Mouse (Mus musculus): ENCODE data around the gene Kif3a. TPM values are rescaled to one million over a fixed set of nuclear protein-coding genes. Genes with fewer than 3 reads are reported as not detected.

Gene Kif3a
- total and polyA plus RNA-seq, 3 experiments, result 7.7 to 26.5 (median 18.3) TPM

- DNase-seq (ENCODE audit: extremely low read depth), result no peak
- TF ChIP-seq IRF4 (IDR thresholded peaks at IDR 0.05; ENCODE audit: low read depth, low read length), result no peak
- no peak for TF ChIP-seq NRF1 (IDR thresholded peaks at IDR 0.05; ENCODE audit: low read depth, low read length)
- TF ChIP-seq USF1 (IDR thresholded peaks at IDR 0.05; ENCODE audit: low read depth, low read length), result no peak
- TF ChIP-seq JUND (conservative IDR thresholded peaks at IDR 0.05; ENCODE audit: low read depth, low read length), result no peak
- TF ChIP-seq POLR2AphosphoS2 (IDR thresholded peaks at IDR 0.05; ENCODE audit: low read depth, low read length), result no peak
- TF ChIP-seq ETS1 (conservative IDR thresholded peaks at IDR 0.05; ENCODE audit: low read depth, low read length), result no peak
- TF ChIP-seq ZKSCAN1 (IDR thresholded peaks at IDR 0.05; ENCODE audit: borderline replicate concordance, low read depth, low read length), result no peak
- TF ChIP-seq CHD2 (IDR thresholded peaks at IDR 0.05; ENCODE audit: low read length), result no peak
- no peak for TF ChIP-seq GABPA (IDR thresholded peaks at IDR 0.05; ENCODE audit: insufficient replicate concordance, low read depth, low read length)
- no peak for TF ChIP-seq MAFK (IDR thresholded peaks at IDR 0.05; ENCODE audit: insufficient replicate concordance, low read length)
- no peak for TF ChIP-seq KAT2A (IDR thresholded peaks at IDR 0.05; ENCODE audit: insufficient replicate concordance, low read length)
- no peak for TF ChIP-seq ELF1 (IDR thresholded peaks at IDR 0.05; ENCODE audit: low read depth, low read length)
- no peak for TF ChIP-seq HCFC1 (IDR thresholded peaks at IDR 0.05; ENCODE audit: low read depth, low read length)
- TF ChIP-seq TBP (conservative IDR thresholded peaks at IDR 0.05; ENCODE audit: low read depth, low read length), result no peak
- TF ChIP-seq RAD21 (IDR thresholded peaks at IDR 0.05; ENCODE audit: low read depth, low read length), result no peak
- H3K79me2 ChIP-seq (replicated peaks; ENCODE audit: control insufficient read depth, extremely low read depth, insufficient read depth, poor library complexity, severe bottlenecking), result no peaks in the 10 kb centered on the region
- in situ Hi-C loops (cut with MboI; ENCODE audit: low pct_ligation_motif_present, low pct_unique_long_range_greater_than_20kb, low sequenced_read_pairs), result no loop called here
- no peak overlapping the region for H3K9ac ChIP-seq (ENCODE audit: insufficient read depth, low read depth)
- no peaks in the 10 kb centered on the region for H3K36me3 ChIP-seq (replicated peaks in 1 of 2; ENCODE audit: control insufficient read depth in 1 of 2, insufficient read depth in 1 of 2, low read length in 1 of 2)
- dilution Hi-C loops (cut with MboI; ENCODE audit: extremely low pct_ligation_motif_present, extremely low pct_unique_long_range_greater_than_20kb, low sequenced_read_pairs), result no loop called here
- no peaks in the 10 kb centered on the region for H3K9me3 ChIP-seq (replicated peaks; ENCODE audit: low read length)
- peaks cover 8 to 31% of the 10 kb centered on the region in 2 experiments for H3K4me1 ChIP-seq (ENCODE audit: control insufficient read depth in 1 of 2, insufficient read depth in 2 of 2)
- H3K27me3 ChIP-seq (replicated peaks), result peaks cover 16% of the 10 kb centered on the region
- no peak overlapping the region for H3K4me3 ChIP-seq (replicated peaks in 1 of 3; ENCODE audit: low read depth in 2 of 3, low read length in 2 of 3, poor library complexity in 1 of 3)
- H3K27ac ChIP-seq (ENCODE audit: insufficient read depth, low read depth), result no peak overlapping the region
- no peak overlapping the region for H3K4me2 ChIP-seq (ENCODE audit: insufficient read depth, low read depth, poor library complexity, severe bottlenecking)
These were observed 43.4 kb upstream of the Kif3a start for GRCm38 (mm10) chr11:53523545-53524405.

GRCm38 (mm10) chr11:53524905-53525304 is 42.3 kb upstream of the Kif3a start:
- Histone ChIP-seq H3K36me3 (replicated peaks in 1 of 2; ENCODE audit: control insufficient read depth in 1 of 2, insufficient read depth in 1 of 2, low read length in 1 of 2) (peaks cover 0 to 2% of the 10 kb centered on the region in 2 experiments), H3K9me3 (replicated peaks; ENCODE audit: low read length) (no peaks in the 10 kb centered on the region), H3K27me3 (replicated peaks) (peaks cover 9% of the 10 kb centered on the region), H3K4me2 (ENCODE audit: insufficient read depth, low read depth, poor library complexity, severe bottlenecking) (no peak overlapping the region), H3K4me3 (replicated peaks in 1 of 3; ENCODE audit: low read depth in 2 of 3, low read length in 2 of 3, poor library complexity in 1 of 3) (no peak overlapping the region), H3K4me1 (ENCODE audit: control insufficient read depth in 1 of 2, insufficient read depth in 2 of 2) (peaks cover 4 to 25% of the 10 kb centered on the region in 2 experiments), H3K9ac (ENCODE audit: insufficient read depth, low read depth) (no peak overlapping the region), H3K27ac (ENCODE audit: insufficient read depth, low read depth) (no peak overlapping the region), H3K79me2 (replicated peaks; ENCODE audit: control insufficient read depth, extremely low read depth, insufficient read depth, poor library complexity, severe bottlenecking) (no peaks in the 10 kb centered on the region)
- TF ChIP-seq GABPA (IDR thresholded peaks at IDR 0.05; ENCODE audit: insufficient replicate concordance, low read depth, low read length) (no peak), TBP (conservative IDR thresholded peaks at IDR 0.05; ENCODE audit: low read depth, low read length) (no peak), MAZ (IDR thresholded peaks at IDR 0.05; ENCODE audit: low read depth, low read length) (no peak), ELF1 (IDR thresholded peaks at IDR 0.05; ENCODE audit: low read depth, low read length) (no peak), POLR2AphosphoS2 (IDR thresholded peaks at IDR 0.05; ENCODE audit: low read depth, low read length) (no peak), CHD2 (IDR thresholded peaks at IDR 0.05; ENCODE audit: low read length) (no peak), MAFK (IDR thresholded peaks at IDR 0.05; ENCODE audit: insufficient replicate concordance, low read length) (no peak), HCFC1 (IDR thresholded peaks at IDR 0.05; ENCODE audit: low read depth, low read length) (no peak), IRF4 (IDR thresholded peaks at IDR 0.05; ENCODE audit: low read depth, low read length) (no peak), RAD21 (IDR thresholded peaks at IDR 0.05; ENCODE audit: low read depth, low read length) (peak; percentile 49), CHD1 (IDR thresholded peaks at IDR 0.05; ENCODE audit: low read depth, low read length) (no peak), E2F4 (IDR thresholded peaks at IDR 0.05; ENCODE audit: insufficient replicate concordance, low read depth, low read length) (no peak), MEF2A (IDR thresholded peaks at IDR 0.05; ENCODE audit: borderline replicate concordance, low read depth, low read length) (no peak), ETS1 (conservative IDR thresholded peaks at IDR 0.05; ENCODE audit: low read depth, low read length) (no peak), CTCF (conservative IDR thresholded peaks at IDR 0.05 in 1 of 2, IDR thresholded peaks at IDR 0.05 in 1 of 2; ENCODE audit: low read depth in 2 of 2, low read length in 2 of 2) (peak; percentile 83 to 86; a peak in 3 of 4 replicates), MXI1 (IDR thresholded peaks at IDR 0.05; ENCODE audit: low read depth, low read length) (no peak), ZC3H11A (IDR thresholded peaks at IDR 0.05; ENCODE audit: low read depth, low read length) (no peak), SMC3 (IDR thresholded peaks at IDR 0.05; ENCODE audit: low read depth, low read length) (peak; percentile 42), PAX5 (IDR thresholded peaks at IDR 0.05; ENCODE audit: low read length) (no peak), ZNF384 (IDR thresholded peaks at IDR 0.05; ENCODE audit: low read depth, low read length) (no peak), KAT2A (IDR thresholded peaks at IDR 0.05; ENCODE audit: insufficient replicate concordance, low read length) (no peak), RCOR1 (conservative IDR thresholded peaks at IDR 0.05; ENCODE audit: low read depth, low read length) (no peak)
- in situ Hi-C loops (cut with MboI; ENCODE audit: low pct_ligation_motif_present, low pct_unique_long_range_greater_than_20kb, low sequenced_read_pairs) (loop anchor here (5.0 kb wide), 1 partner anchor 37 kb away; no protein-coding TSS in a partner anchor), dilution Hi-C loops (cut with MboI; ENCODE audit: extremely low pct_ligation_motif_present, extremely low pct_unique_long_range_greater_than_20kb, low sequenced_read_pairs) (no loop called here)
- DNase-seq (ENCODE audit: extremely low read depth), result peak; percentile 64
